Mouse (Mus musculus) adipocyte (in vitro differentiated cells): ENCODE measurements around the gene Stk32c.

Experiments used
- DNase-seq: peaks from one replicate; pipeline ENCODE4 v3.0.0-alpha.2; 2016; ENCODE audit warnings: low spot score

Stk32c gene

GRCm38 (mm10) chr7:139143785-139144184, 69.3 kb downstream of the Stk32c start:
- DNase-seq, result no peak

- no peak for DNase-seq
These were observed 73.1 kb downstream of the Stk32c start for GRCm38 (mm10) chr7:139139921-139140461.

- DNase-seq, result no peak
These were observed 76.1 kb downstream of the Stk32c start for GRCm38 (mm10) chr7:139136906-139137491.

DNA sequence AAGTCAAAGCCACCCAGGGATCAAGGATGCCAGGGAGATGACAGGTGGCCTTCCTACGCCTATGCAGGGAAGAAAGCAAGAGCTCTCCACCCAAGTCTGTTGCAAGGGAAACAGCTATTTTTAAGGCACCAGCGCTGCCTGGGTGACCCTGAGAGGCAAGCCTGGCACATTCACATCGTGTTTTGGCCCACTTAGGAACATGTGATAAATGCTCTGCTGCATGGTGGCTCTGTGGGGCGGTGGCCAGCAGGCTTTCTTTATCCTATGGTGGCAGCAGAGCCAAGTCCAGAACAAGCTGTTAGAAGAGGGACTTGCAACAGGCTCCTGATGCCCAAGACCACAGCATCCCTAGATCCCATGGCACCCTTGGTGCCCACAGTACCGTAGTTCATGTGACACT, 77.9 kb downstream of the Stk32c start:
- DNase-seq, result no peak

DNA sequence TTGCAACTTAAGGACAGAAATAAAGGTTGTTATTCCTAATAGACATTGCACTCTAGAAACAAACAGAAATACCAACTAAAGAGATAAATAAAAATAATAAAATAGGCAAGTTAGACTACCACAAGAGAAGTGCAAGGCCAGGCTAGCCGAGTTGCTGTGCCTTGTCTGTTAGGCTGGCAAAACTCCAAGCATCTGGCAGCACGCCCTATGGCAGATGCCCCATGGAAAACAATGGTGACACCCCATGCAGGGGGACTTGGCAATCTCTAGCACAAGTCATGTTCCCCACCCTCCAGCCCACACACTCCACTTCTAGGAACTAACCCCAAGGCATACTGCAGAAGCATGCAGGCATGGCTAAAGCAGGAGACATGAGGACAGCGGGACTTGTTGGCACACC, 79.7 kb downstream of the Stk32c start:
- DNase-seq, result peak; percentile 40

- DNase-seq, result no peak
These were observed 81.6 kb downstream of the Stk32c start for GRCm38 (mm10) chr7:139131538-139131937.

GRCm38 (mm10) chr7:139130361-139130760, 82.7 kb downstream of the Stk32c start:
- DNase-seq, result no peak

DNA sequence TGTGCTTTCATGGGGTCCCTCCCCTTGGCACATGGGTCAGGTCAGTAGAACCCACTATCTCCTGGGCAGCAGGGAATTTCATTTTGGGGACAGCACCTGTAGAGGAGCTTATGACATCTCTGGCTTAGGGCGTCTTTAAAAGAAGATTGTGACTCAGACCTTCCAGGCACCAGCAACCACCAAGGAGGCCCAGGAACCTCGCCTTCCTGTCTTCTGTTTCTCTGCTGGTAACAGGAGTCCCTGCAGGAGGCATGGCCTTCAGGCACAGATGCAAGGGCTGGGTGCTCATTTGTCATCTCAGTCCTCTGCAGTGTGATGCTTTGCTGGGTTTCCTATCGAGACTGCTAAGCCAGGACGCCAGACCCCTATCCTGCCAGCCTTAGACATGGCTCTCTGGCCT, 84.1 kb downstream of the Stk32c start:
- DNase-seq, result no peak

DNA sequence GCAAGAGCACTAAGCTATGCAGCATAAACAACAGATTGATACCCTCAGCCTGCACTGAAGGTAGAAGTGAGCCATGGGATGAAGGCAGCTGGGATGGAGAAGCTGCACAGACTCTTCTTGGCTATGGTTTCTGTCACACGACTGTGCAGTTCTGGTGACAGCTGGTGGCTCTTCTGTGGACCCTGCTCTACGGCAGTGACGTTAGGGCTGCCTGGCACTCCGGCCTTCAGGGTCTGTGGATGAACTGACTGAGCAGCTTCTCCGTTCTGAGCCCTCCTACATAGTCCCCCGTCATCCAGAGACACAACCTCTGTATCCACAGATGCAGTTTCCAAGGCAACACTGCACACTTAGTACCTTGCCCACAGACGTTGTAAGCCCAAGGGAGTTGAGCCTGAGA, 86.6 kb downstream of the Stk32c start:
- DNase-seq, result no peak

DNA sequence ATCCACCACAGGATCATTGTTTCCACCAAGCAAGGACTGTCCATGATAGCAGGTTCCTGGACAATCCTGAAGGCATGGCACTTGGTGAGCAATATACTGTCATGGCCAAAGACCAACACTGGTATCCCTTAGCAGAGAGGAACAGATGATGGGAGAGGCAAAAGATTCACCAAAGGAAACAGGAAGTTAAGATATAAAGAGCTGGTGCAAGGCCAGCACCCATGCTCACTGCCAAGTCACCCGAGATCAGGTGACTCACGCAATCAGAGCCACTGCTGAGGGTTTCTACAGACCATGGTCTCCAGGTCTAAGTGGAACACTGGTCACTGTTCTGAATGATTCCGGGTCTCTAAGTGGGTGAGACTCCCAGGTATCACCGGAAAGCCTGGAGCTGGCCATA, 87.2 kb downstream of the Stk32c start:
- DNase-seq, result no peak

GRCm38 (mm10) chr7:139119775-139120153, 93.3 kb downstream of the Stk32c start:
- DNase-seq, result no peak

- peak; percentile 76 for DNase-seq
These were observed 93.8 kb downstream of the Stk32c start for GRCm38 (mm10) chr7:139119152-139119774.

DNA sequence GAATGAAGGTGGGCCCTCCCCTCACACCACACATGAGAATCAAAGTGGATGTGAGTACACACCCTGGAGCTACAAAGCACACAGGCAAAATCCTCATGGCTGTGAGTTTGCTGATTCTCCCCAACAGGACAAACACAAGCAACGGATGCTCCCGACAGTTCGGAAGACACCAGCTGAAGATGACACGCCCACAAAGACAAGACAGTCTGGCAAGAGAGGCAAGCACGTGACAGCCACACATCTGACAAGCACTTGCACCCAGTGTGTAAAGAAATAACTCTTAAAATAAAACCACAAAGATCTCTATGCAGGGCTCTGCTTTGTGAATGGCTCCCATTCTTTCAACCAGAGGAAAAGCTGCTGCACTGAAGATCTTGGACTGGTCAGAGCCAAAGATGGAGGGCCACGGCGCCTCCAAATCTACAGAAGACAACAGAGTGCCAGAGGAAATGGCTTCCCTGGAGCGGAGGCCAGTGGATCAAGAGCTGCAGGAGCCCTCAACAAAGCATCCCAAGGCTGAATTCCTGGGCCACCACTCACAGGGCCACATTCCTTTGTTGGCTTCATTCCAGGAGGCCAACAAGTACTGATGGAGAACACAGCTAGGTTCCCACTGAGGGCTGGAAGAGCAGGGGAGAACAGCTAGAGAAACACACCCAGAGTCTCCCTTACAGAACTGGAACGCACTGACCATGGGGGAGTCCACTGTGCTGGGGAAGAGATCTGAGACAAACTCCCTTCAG, 105.0 kb downstream of the Stk32c start:
- DNase-seq, result no peak

GRCm38 (mm10) chr7:139105705-139106104, 107.4 kb downstream of the Stk32c start:
- no peak for DNase-seq

- DNase-seq, result no peak
These were observed 108.0 kb downstream of the Stk32c start for GRCm38 (mm10) chr7:139105076-139105475.

GRCm38 (mm10) chr7:139103960-139104381, 109.1 kb downstream of the Stk32c start:
- no peak for DNase-seq

- no peak for DNase-seq
These were observed 111.3 kb downstream of the Stk32c start for GRCm38 (mm10) chr7:139101826-139102225.

DNA sequence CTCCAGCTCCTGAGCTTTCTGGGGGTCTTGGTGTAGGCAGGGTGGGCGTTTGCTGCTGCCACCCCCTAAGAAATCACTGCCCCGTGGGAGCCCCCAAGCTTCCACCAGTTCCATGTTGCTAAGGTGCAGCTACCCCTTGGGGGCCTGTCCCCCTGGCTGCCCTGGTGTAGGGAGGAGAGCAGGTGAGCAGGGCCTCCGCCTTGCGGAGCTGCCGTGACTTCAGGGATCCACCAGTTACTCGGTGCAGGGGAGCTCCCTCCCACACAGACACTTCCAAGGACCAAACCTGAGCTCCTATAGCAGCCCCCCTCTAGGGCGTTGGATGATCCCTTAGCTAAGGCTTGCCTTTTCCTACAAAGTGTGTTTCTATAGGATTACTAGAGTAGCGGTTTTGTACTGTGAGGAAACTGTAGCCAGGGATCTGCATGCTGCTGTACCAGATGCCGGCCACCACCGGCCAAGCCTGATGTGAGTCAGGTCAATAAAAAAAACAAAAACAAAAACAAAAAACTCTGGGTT, 111.8 kb downstream of the Stk32c start:
- no peak for DNase-seq

- DNase-seq, result no peak
These were observed 112.5 kb downstream of the Stk32c start for GRCm38 (mm10) chr7:139100531-139101095.

- DNase-seq, result no peak
These were observed 116.7 kb downstream of the Stk32c start for GRCm38 (mm10) chr7:139096399-139096798.

DNA sequence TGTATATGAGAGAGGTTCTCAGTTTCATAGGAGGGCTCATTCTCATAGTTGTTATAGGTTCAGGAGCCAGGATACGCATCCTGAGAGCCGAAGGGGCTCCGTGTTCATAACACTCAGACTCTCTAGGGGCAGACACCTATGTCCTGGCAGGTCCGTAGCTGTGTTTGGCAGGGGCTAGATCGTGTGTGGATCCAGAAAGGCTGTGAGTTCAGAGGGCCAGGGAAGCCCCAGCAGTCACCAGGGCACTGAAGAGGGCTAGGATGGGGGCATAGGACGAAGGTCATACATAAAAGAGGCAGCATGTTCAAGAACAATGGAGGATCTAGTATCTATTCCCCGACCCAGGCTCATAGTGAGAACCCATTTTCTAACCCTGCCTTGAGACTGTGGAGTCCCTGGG, 117.8 kb downstream of the Stk32c start:
- DNase-seq, result no peak

DNA sequence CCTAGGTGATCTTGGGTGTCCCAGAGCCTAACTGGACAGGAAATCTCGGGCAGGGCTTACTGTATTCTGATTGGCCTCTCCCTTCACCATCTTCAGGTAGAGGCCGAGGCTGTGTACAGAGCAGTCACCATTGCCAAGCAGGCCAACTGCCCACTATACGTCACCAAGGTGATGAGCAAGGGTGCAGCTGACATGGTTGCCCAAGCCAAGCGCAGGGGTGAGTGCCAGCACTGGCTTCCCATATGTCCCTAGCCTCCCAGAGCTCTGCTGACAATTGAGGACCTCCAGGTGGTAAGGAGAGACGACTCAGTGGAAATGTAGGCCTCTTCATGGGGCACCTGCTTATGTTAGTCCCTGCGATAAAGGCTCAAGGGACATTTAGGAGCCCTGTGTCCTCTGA, 118.3 kb downstream of the Stk32c start:
- DNase-seq, result no peak

- DNase-seq, result no peak
These were observed 119.3 kb downstream of the Stk32c start for GRCm38 (mm10) chr7:139093781-139094180.
